Mouse (Mus musculus) hindbrain, embryonic 11.5 days (tissue): ENCODE measurements at regions not wholly inside any gene's neighbourhood (a gene's known extent, or its start where the extent isn't known, plus 50 kb on each side); places are given as distances from the start of the nearest gene placed in this dataset.
A peak's percentile ranks its signal among the peaks of the same experiment; 100 is the strongest.

Experiments used
- ATAC-seq: fragments of 200-750 bp; cut with Nextera tagmentation; 2 replicates; pipeline ENCODE4 v1.8.0; 2017; ENCODE audit warnings: mild to moderate bottlenecking, moderate TSS enrichment, moderate library complexity; ENCODE audit not compliant: low FRiP score
- DNase-seq: peaks from one replicate; pipeline ENCODE4 v3.0.0-alpha.2; 2015; ENCODE audit warnings: low spot score
- H3K27ac ChIP-seq: fragments of 300-500 bp; sonication (generic); 2 replicates; pipeline ENCODE4 v1.5.1; 2014; ENCODE audit warnings: mild to moderate bottlenecking, low read depth, low read length
- H3K27me3 ChIP-seq: fragments of 300-500 bp; sonication (generic); 2 replicates; pipeline ENCODE4 v1.6.1; 2014; ENCODE audit warnings: mild to moderate bottlenecking, low read length, moderate library complexity, mixed read lengths; ENCODE audit not compliant: control insufficient read depth, insufficient read depth
- H3K36me3 ChIP-seq: fragments of 300-500 bp; sonication (generic); 2 replicates; pipeline ENCODE4 v1.6.1; 2014; ENCODE audit warnings: mild to moderate bottlenecking, low read length, moderate library complexity, mixed read lengths; ENCODE audit not compliant: control insufficient read depth, insufficient read depth
- H3K4me1 ChIP-seq: fragments of 300-500 bp; sonication (generic); replicated peaks from 2 replicates; pipeline ENCODE4 v1.6.1; 2014; ENCODE audit warnings: low read length, mixed read lengths; ENCODE audit not compliant: control insufficient read depth, insufficient read depth
- H3K4me2 ChIP-seq: fragments of 300-500 bp; sonication (generic); replicated peaks from 2 replicates; pipeline ENCODE4 v1.6.1; 2014; ENCODE audit warnings: mild to moderate bottlenecking, low read depth, low read length
- H3K4me3 ChIP-seq: fragments of 300-500 bp; sonication (generic); 2 replicates; pipeline ENCODE4 v1.5.1; 2014; ENCODE audit warnings: low read depth, low read length
- H3K9ac ChIP-seq: fragments of 300-500 bp; sonication (generic); 2 replicates; pipeline ENCODE4 v1.6.1; 2014; ENCODE audit warnings: low read depth, low read length
- H3K9me3 ChIP-seq: fragments of 300-500 bp; sonication (generic); 2 replicates; pipeline ENCODE4 v1.6.1; 2016; ENCODE audit warnings: low read length; ENCODE audit not compliant: control insufficient read depth
- WGBS: fragments of 180-500 bp; shearing (Covaris S2); extraction: QIAGEN DNeasy Blood & Tissue Kit; methylation state at CpG from one replicate; pipeline ENCODE4 v1.1.7; 2014; 5-methylcytosine and 5-hydroxymethylcytosine counted together

GRCm38 (mm10) chr13:101605051-101605450 is 163.0 kb downstream of the Pik3r1 start:
- Histone ChIP-seq H3K27me3 (no peaks in the 10 kb centered on the region), H3K4me3 (no peak overlapping the region)
- ATAC-seq, result no peak

DNA sequence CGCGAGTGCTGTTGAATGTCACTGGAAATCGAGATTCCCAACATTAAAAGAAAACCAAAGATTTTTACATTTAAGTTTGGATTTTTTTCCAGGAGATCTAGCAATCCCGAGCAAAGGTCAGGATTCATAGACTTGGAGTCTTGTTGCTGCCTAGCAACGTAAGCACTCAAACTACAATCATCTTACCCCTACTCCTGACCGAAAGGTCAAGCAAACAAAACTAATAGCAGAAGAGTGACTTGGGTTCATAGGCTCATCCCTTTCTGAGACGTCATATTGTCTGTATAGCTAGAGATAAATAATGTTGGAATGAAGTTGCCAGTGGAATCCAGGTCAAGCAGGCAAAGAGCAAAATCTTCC is 169.9 kb downstream of the Pik3r1 start:
- Histone ChIP-seq H3K4me2 (no peak overlapping the region), H3K27ac (no peak overlapping the region), H3K4me1 (no peaks in the 10 kb centered on the region), H3K9me3 (no peaks in the 10 kb centered on the region), H3K9ac (no peak overlapping the region), H3K36me3 (no peaks in the 10 kb centered on the region), H3K4me3 (no peak overlapping the region), H3K27me3 (no peaks in the 10 kb centered on the region)
- WGBS, result 83% methylated on average over 7 of the region's 7 CpGs
- DNase-seq (no peak), ATAC-seq (no peak)

More at GRCm38 (mm10) chr13:101605051-101605450, 163.0 kb downstream of the Pik3r1 start:
- H3K9me3 ChIP-seq, result no peaks in the 10 kb centered on the region
- WGBS, result 78% methylated on average over 4 of the region's 4 CpGs
- no peak overlapping the region for H3K27ac ChIP-seq
- no peak overlapping the region for H3K4me2 ChIP-seq
- DNase-seq, result no peak
- H3K9ac ChIP-seq, result no peak overlapping the region
- H3K36me3 ChIP-seq, result no peaks in the 10 kb centered on the region
- H3K4me1 ChIP-seq, result no peaks in the 10 kb centered on the region

- Histone ChIP-seq H3K4me2 (no peak overlapping the region), H3K4me3 (no peak overlapping the region), H3K36me3 (no peaks in the 10 kb centered on the region), H3K9ac (no peak overlapping the region), H3K4me1 (no peaks in the 10 kb centered on the region), H3K27me3 (no peaks in the 10 kb centered on the region), H3K27ac (no peak overlapping the region), H3K9me3 (no peaks in the 10 kb centered on the region)
- ATAC-seq (no peak), DNase-seq (no peak)
- WGBS, result 84% methylated on average over 14 of the region's 14 CpGs
Measured at GRCm38 (mm10) chr13:101597243-101598125, 170.5 kb downstream of the Pik3r1 start.

- Histone ChIP-seq H3K9me3 (no peaks in the 10 kb centered on the region), H3K27ac (no peak overlapping the region), H3K27me3 (no peaks in the 10 kb centered on the region), H3K4me2 (no peak overlapping the region), H3K36me3 (no peaks in the 10 kb centered on the region), H3K4me3 (no peak overlapping the region), H3K4me1 (no peaks in the 10 kb centered on the region), H3K9ac (no peak overlapping the region)
- ATAC-seq, result peak; percentile 45; the same call in 1 of the 2 replicates
- no peak for DNase-seq
- WGBS, result 79% methylated on average over 11 of the region's 11 CpGs
Measured at GRCm38 (mm10) chr13:101594511-101595175, 173.4 kb downstream of the Pik3r1 start.

DNA sequence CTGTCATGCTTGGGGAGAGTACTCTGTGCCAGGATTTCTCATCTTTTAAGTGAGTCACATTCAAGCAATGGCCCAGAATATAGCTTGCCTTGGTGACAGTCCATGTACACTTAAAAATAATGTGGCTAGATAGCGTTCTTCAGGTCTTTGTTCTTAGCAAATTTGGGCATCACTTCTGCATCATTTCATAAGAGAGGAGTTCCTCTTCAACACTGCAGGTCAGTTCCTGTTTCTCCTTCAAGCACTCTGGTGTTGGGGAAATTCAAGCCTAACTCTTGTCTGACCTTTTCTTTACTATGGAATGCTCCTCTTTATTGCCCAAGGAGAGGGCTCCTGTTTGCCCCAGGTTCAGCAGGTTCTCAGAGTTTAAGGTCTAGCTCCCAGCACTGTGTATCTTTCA is 175.7 kb downstream of the Pik3r1 start:
- DNase-seq (no peak), ATAC-seq (no peak)
- no peak overlapping the region for H3K4me2 ChIP-seq
- H3K4me1 ChIP-seq, result no peaks in the 10 kb centered on the region
- H3K27ac ChIP-seq, result no peak overlapping the region
- no peaks in the 10 kb centered on the region for H3K27me3 ChIP-seq
- H3K9me3 ChIP-seq, result no peaks in the 10 kb centered on the region
- H3K9ac ChIP-seq, result no peak overlapping the region
- 85% methylated on average over 1 of the region's 1 CpGs for WGBS
- H3K36me3 ChIP-seq, result no peaks in the 10 kb centered on the region
- H3K4me3 ChIP-seq, result no peak overlapping the region

DNA sequence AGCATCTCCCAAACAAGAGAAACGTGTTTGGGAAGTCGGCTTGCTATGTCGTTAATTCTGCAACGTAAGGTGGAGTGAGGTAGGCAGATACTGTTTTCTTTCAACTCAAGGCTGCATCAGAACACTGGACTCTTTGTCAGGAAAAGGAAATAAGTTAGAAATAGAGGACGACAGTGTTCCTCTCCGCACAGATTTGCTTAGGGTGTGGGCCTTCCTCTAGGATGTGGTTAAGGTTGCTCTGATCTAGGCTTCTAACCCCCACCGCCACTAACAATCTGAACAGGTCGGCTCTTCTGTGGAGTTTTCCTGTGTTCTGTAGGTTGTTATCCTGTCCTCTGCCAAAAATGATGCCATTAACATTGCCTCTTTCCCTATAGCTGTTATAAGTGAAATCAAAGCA is 179.1 kb downstream of the Pik3r1 start:
- Histone ChIP-seq H3K4me3 (no peak overlapping the region), H3K9ac (no peak overlapping the region), H3K4me1 (no peaks in the 10 kb centered on the region), H3K27me3 (no peaks in the 10 kb centered on the region), H3K27ac (no peak overlapping the region), H3K4me2 (no peak overlapping the region), H3K36me3 (no peaks in the 10 kb centered on the region), H3K9me3 (no peaks in the 10 kb centered on the region)
- DNase-seq, result no peak
- no peak for ATAC-seq
- 82% methylated on average over 8 of the region's 8 CpGs for WGBS

DNA sequence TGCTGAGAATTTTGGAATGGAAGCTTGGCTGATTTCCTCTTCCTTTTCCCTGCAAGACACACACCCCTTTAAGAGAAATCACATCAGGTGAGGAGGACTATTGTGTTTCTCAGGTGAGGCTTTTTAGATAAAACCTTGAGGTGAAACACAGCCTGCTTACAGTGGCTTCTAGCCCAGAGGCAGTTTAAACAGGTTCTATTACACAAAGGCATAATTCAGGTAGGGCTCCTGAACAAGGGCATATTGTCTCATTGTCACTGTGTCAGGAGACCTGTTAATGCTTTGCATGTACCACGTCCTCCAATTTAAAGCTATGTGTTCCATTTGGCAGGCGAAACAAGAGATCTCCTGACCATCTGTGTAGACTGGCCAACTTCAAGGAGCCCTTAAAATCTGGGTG is 181.2 kb downstream of the Pik3r1 start:
- H3K4me3 ChIP-seq, result no peak overlapping the region
- H3K27ac ChIP-seq, result no peak overlapping the region
- no peaks in the 10 kb centered on the region for H3K9me3 ChIP-seq
- DNase-seq, result no peak
- no peak overlapping the region for H3K4me2 ChIP-seq
- H3K27me3 ChIP-seq, result no peaks in the 10 kb centered on the region
- ATAC-seq, result no peak
- no peak overlapping the region for H3K9ac ChIP-seq
- 91% methylated on average over 2 of the region's 2 CpGs for WGBS
- H3K4me1 ChIP-seq, result no peaks in the 10 kb centered on the region
- no peaks in the 10 kb centered on the region for H3K36me3 ChIP-seq

DNA sequence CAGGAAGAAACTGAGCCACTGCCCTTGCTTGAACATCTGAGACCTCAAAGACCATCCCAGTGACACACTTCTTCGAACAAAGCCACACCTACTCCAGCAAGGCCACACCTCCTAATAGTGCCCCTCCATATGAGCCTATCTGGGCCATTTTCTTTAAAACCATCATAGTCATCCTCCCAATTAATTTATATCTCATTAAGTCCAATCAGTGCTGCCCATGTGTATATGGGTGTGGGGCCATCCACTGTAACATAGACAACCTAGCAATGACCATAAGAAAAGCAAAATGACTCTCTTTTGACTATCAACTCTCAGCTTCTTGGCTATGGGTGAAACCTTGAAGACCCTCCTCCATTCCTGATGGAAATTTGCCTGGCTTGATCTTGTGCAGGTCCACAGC is 191.5 kb downstream of the Pik3r1 start:
- 100% methylated on average over 1 of the region's 1 CpGs for WGBS
- Histone ChIP-seq H3K27me3 (no peaks in the 10 kb centered on the region), H3K9me3 (no peaks in the 10 kb centered on the region), H3K9ac (no peak overlapping the region), H3K4me3 (no peak overlapping the region), H3K27ac (no peak overlapping the region), H3K36me3 (no peaks in the 10 kb centered on the region), H3K4me1 (no peaks in the 10 kb centered on the region), H3K4me2 (no peak overlapping the region)
- DNase-seq (no peak), ATAC-seq (no peak)
